Mouse (Mus musculus): ENCODE data around the gene Wbp11.
"Not testable (repeated sequence)": the region's sequence is repeated elsewhere in the genome, so short reads cannot be mapped to it uniquely, and the experiment has no call there.

Wbp11 gene

DNA sequence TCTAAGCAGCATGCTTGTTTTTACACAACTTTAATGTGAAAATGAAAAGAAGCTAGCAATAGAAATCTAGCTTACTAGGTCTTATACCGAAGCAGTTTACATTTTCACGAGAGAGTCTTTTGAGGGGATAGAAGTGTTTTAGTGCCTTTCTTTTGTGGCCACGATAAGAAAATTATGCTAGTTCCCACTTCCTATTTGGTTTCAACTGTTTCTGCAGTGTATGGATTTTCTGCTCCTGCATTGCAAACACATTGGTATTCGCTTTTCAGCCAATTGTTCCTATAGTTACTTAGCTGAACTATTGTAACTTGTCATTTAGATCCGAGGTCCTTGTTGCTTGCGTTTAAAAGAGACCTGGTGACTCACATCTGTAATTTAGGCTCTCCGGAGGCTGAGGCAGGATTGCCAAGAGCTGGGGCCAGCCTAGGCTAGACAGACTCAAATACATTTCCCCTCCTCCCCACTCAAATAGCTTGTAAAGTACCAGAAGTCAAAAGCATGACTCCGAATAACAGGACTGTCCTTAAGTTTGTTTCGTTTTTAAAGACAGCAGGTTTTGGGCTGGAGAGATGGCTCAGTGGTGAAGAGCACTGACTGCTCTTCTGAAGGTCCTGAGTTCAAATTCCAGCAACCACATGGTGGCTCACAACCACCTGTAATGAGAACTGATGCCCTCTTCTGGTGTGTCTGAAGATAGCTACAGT is 23.2 kb downstream of the Wbp11 start:
- no peak for DNase-seq (ENCODE audit: inconsistent age in 2 of 2, low spot score in 1 of 2)

DNA sequence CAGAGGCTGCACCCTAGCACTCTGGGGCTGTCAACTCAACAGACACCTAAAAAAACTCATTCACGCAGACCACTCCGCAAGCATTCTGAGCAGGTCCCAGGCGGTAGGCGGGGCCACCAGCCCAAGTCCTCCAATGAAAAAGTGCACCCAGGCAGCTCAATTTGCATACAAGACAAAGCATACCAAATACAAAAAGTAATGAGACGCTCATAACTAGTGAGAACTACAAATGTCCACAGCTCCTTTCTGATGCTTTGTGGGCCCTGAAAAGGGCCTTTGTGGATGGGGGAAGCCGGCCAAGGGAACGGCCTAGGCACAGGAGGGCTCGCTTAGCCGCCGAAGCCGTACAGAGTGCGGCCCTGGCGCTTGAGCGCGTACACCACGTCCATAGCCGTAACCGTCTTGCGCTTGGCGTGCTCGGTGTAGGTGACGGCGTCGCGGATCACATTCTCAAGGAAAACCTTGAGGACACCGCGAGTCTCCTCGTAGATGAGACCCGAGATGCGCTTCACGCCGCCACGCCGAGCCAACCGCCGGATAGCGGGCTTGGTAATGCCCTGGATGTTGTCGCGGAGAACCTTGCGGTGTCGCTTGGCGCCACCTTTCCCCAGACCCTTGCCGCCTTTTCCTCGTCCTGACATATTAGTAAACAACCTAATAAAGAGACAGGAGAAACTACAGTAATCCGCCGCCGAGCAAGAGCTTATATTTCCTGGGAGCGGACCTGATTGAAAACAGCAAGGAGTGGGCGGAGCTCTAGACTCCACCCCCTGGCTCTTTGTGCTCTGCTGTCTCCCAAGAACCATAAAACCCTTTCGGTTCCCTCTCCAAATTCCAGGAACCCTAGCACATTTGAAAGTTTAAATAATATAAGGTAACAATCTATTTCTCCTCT is 24.0 kb downstream of the Wbp11 start, which contains the start of gene Hist4h4:
Gene Hist4h4 (minus strand): TSS at position 677 of the 895 bp plus-strand sequence.
- DNase-seq (ENCODE audit: inconsistent age in 2 of 2, low spot score in 1 of 2): peak; percentile 94 to 99

DNA sequence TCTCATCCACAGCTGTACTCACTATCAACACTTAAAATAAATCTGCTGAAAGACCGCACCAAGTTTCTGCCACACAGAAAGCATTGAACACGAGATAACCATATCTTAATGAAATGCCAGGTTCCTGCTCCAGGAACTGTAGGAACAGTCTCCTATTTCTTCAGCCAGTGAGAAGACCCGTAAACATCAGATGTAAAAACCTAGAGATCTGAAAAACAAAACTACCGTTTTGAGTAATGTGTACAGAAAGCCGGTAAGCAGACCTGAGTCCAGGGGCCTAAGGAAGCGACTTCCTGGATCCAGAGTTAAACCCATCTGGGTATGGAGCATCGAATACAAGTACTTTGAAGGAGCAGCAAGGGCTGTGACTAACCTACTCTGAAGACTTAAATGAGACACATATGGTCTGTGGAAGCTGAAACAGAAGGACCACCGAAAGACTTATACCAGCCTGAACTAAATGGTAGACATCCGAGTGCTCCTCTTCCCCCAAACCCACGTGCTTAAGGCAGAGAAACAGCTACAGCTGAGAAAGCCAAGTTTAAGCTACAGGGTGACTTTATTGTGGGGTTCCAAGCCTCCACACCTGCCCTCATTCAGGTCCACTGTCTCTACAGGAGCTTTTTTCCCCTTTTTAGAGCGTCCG is 24.8 kb downstream of the Wbp11 start:
- DNase-seq (ENCODE audit: inconsistent age in 2 of 2, low spot score in 1 of 2): no peak

DNA sequence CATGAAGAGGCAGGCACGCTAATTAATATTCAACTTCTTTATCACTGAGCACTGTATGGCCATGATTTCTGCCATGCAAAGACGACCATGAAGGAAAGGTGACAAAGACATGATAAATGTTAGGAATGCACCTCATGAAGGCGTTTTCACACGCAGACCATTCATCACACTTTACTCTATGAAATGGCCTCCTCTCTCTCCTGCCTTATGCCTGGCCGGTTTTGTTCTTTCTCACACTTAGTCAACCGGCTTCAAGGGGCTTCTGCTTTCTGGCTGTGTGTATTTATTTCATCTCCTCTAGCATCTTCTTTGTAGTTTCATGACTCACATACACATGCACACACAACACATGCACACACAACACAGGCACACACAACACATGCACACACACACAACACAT is 26.8 kb downstream of the Wbp11 start:
- DNase-seq (ENCODE audit: inconsistent age in 2 of 2, low spot score in 1 of 2): no peak

DNA sequence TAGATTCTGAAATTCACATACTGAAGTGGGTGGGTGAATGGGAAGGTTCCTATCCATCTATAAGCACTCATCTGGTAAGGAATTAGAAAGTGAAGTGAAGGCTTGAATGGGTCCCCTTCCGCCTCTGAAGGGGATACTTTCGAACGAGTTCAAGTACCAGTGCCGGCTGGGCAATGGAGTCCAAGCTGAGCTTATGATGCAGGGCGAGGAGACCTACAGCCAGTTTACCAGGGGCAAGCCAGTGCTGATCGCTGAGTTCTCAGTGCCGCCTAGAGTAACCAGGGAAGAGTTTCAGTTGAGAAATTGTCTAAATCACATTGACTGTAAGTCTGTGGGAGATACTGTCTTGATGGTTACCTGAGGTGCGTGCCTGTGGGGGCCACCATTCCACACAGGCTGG is 27.3 kb downstream of the Wbp11 start:
- no peak for DNase-seq (ENCODE audit: inconsistent age in 2 of 2, low spot score in 1 of 2)

DNA sequence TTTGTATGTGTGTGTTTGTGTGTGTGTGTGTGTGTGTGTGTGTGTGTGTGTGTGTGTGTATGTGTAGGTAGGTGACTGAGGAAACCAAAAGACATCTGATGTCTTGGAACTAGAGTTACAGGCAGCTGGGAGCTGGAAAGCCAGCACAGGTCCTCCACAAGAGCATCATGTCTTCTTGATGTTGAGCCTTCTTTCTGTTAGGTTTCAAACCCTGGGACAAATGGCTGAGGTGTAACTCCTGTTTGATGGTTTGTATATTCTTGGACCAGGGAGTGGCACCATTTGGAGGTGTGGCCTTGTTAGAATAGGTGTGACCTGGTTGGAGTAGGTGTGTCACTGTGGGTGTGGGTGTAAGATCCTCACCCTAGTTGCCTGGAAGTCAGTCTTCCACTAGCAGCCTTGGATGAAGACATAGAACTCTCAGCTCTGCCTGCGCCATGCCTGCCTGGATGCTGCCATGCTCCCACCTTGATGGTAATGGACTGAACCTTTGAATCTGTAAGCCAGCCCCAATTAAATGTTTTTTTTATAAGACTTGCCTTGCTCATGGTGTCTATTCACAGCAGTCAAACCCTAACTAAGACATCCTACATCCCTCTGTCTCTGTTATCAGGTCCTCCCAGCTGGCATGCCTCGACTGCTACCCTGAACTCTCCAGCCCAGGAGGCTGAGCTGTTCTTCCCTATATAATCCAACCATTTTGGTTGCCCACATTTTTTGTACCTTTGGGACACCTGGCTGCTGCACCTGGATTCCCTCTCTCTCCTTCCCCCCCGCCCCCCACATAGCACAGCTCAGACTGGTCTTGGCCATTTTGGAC is 29.9 kb downstream of the Wbp11 start:
- not testable (repeated sequence) for DNase-seq (ENCODE audit: inconsistent age in 2 of 2, low spot score in 1 of 2)

DNA sequence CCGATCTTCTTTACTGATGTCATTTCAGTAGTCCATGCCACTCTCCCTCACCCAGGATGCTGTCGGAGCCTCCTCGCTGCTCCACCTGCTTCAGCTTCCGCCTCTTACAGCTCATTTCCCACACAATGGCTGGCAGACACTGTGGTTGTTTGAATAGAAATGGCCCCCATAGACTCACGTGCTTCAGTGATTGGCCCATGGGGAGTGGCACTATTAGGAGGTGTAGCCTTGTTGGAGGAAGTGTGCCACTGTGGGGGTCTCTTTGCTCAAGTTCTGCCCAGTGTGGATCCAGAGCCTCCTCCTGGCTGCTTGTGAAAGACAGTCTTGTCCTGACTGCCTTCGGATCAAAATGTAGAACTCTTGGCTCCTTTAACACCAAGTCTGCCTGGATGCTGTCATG is 32.2 kb downstream of the Wbp11 start:
- DNase-seq (ENCODE audit: inconsistent age in 2 of 2, low spot score in 1 of 2): no peak

DNA sequence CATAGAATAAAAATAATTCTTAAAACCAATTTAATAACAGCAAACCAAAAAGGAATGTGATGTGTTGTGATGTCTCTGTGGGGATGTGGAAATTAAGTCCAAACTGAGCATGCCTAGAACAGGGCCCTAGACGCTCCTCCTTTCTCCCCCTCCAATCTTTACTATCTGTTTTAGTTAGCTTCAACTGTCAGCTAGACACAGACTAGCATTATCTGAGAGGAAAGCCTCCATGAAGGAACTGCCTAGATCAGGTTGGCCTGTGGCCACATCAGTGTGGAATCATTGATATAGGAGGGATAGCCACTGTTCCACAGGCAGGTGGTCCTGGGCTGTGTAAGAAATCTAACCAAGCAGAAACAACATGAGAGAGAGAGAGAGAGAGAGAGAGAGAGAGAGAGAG is 32.9 kb downstream of the Wbp11 start:
- no peak for DNase-seq (ENCODE audit: inconsistent age in 2 of 2, low spot score in 1 of 2)

DNA sequence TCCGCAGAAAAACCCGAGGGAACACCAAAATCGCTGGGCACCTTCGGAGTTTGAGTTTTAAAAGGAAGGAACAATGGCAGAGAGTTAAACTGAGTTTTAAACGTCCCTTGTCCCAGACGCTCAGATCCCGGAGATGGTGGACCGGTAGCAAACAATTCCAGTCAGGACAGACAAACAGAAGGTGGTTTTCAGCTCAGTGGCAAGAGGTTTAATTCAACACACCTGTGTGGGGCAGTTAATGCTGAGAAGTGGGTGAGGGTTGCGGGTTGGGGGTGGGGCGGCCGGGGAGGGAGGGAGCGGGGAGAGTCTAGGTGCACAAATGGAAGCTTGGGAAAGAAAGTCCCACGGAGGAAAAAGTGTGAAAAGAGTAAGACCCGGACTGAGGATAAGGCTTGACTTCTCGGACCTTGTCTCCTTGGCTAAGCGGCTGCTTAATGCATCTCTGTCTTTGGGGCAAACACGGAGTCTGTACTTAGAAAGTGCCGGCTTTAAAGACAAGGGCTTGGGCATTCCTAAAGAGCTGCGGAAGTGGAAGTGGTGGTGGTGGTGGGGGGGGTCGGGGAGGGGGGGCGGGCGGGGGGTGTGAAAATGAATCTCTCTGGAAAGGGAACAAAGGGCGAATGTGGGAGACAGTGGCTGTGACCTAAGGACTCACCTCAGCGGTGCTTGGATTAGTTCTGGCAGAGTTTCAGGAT is 34.1 kb downstream of the Wbp11 start:
- DNase-seq (ENCODE audit: inconsistent age in 2 of 2, low spot score in 1 of 2): no peak

DNA sequence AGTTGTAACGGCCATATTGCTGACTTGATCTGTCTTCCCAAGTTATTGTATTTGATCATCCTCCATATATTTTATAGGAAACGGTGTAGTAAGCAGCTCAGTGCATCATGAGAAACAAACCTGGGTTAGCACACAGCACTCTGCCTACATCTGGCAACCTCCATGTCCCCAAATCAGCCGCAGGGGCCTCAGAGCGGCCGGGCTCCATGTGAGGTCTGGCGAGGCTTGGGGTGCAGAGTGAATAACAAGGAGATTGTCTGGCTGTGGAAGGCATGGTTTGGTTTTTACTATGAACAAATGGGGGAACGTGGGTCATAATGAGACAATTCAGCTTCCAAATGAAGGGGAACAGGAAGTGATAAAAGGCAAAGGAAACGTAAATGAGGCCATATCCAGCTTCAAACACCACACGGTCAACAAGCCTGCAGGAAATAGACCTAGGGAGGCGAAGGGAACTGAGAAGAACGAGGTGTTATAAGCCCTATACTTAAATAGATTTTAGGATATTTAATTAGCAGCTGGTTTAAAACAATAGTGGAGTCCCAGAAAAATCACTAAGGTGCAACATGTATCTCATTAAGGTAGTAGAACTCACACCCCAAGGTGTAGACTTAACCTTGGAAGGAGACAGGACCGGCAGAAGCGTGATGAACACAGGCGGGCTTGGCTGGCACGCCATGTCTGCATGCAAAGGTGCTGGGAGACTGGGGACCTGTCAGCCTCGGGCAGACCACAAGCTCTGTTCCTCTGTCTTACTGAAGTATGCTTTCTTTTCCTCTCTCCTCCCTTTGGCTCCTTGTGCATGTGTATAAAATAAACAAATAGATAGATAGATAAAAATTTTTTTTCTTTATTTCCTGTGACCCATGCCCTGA is 34.9 kb downstream of the Wbp11 start:
- no peak for DNase-seq (ENCODE audit: inconsistent age in 2 of 2, low spot score in 1 of 2)

DNA sequence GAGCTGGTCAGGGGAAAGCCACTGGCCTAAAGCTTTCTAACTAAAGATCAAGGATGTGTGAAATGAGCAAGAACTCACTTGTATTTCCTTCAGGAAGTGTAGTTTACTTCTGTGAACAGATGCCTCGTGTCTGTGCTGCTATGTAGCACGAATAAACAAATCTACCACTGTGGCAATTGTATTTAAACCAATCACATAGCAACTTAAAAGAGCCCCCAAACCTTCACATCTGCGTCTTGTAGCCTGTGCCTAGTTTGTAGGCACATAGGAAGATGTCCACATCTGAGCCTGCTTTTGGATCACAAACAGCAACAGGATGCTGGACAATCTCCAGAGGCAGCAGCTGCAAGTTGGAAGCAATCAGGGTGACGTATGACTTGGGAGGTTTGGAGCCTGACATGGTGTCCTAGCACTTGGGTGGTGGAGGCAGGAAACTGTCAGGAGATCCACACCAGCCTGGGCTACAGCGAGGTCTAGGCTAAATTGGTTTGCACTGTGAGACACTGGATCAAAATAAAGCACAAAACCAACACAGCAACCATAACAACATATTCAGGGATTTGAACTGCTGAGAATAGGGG is 38.6 kb downstream of the Wbp11 start:
- peak in 1 of 2 experiments; percentile 27 for DNase-seq (ENCODE audit: inconsistent age in 2 of 2, low spot score in 1 of 2)

DNA sequence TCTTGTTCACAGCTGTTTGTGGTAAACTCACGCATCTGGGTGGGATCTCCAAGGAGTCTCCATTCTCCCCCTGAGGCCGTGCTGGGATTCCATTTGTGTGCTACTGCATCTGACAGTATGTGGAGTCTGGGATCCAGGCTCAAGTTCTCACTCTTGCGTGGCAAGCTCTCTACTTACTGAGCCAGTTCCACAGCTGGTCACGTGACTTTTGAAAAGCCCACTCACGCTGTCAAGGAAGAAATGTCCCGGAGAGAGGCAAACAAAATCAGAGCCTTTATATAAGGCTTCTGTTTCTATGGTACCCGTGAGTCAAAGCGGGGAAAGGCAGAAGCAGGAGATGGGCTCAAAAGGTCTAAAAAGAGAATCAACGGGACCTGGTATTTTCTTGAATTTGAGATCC is 45.3 kb downstream of the Wbp11 start:
- DNase-seq (ENCODE audit: inconsistent age in 2 of 2, low spot score in 1 of 2): no peak

DNA sequence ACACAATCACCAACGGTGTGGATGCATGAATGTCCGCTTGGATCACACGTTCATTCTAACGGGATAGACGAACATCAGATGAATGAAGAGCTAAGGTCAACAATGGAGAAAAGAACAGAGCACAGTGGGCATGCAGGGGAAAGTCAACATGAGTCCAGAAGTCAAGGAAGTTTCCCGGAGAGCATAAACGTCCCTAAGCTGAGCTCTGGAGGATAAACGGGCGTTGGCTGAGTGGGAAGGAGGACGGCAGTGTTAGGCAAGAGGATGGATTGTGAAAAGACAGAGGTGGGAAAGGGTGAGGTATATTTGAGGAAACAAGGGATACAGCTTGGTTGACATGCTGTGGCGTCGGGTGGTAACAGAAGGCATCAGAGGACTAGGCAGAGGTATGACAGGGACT is 45.9 kb downstream of the Wbp11 start:
- DNase-seq (ENCODE audit: inconsistent age in 2 of 2, low spot score in 1 of 2): no peak

DNA sequence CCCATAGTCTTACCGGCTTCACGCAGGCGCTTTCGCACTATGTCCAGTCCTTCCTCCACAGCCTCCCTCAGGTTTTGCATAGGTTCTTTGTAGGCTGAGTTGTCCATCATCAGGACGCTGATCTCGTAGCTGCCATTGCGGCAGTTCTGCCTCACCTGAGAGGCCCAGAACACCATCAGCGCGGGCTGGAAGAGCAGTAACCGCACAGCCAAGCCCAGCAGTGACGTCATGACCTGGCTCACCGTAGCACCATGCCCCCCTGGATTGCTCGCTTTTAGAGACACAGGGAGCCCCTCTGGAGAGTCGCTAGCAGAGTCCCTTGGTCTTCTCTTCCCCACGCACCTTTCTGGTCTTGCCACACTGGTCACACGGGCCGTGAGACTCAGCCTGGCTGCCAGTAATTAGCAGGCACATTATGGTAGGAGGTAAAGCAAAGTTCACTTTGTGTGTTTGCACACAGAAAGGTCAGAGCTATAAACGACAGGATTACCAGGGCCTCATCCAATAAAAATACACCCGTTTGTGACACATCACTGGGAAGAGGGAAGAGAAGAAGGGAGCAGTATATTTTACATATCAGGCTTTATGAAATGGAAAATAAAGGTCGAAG is 46.6 kb downstream of the Wbp11 start, which contains the start of gene Gucy2c:
Gene Gucy2c (minus strand): TSS at position 389 of the 610 bp plus-strand sequence.
- DNase-seq (ENCODE audit: inconsistent age in 2 of 2, low spot score in 1 of 2): no peak

DNA sequence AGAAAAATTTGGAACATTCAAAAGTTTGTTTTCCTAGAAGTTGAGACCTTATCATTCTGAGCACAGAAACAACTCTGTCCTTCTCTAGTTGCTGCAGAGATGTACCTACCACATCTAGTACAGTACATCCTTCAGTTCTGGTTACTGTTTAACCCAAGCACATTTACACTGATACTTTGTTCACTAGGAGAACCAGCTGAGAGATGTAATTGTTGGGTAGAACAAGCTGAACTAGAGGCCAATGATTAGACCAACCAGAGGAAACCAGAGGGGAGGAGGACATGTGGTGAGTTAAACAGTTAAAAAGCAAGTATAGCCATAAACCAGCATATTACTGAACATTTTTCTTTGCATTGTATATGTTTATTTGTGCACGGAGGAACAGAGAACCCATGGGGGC is 51.6 kb downstream of the Wbp11 start:
- no peak for DNase-seq (ENCODE audit: inconsistent age in 2 of 2, low spot score in 1 of 2)

DNA sequence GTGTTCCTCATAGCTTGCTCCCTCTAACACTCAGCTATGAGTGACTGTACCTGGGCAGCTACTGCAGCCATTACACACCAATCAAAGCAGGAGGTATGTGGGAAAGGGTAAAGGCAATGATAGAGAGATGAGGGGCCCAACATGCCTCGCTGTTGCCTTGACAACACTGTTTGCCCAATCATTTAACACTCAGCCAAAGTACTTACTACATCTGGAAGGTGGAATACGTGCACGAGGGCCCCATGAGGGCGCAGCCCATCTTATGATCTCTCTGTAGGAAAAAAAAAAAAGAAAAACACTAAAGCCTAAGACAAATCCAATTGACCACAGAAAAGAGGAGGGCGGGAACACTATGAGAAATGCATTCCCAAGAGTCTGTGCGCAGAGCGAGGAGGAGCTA is 58.2 kb downstream of the Wbp11 start:
- DNase-seq (ENCODE audit: inconsistent age in 2 of 2, low spot score in 1 of 2): no peak

DNA sequence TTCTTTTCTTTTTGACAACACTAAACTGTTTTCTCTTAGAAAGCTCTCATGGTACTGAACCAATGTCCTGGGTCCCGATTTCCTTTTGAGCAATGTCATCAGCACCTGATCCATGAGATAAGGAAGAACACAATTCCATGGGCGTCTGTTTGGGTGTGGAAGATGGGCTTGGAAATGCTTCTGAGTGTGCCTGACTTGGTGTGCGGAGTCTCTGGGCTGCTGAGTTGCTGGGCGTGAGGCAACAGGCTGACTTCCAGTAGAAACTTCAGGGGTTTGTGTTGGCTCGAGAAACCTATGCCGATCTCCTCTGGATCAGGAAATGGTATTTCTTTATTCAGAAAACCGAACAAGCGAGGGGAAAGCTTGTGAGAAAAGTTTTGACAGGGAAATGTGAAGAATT is 58.9 kb downstream of the Wbp11 start:
- no peak for DNase-seq (ENCODE audit: inconsistent age in 2 of 2, low spot score in 1 of 2)

DNA sequence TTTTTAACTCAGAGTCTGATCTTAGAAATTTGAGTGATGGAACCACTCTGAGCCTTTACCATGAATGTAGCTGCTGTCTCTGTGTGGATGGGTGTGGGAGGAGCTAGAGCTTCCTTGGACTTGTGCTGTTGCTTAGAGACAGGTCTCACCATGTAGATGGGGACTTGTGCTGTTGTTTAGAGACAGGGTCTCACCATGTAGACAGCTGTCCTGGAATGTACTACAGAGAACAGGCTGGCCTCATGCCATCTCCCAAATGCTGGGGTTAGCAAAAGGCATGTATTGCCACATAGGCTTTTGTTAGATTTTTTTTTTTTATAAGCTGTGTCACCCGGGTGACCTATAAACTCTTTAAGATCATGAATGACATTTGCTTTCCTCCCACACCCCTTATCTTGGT is 64.1 kb downstream of the Wbp11 start:
- DNase-seq (ENCODE audit: inconsistent age in 2 of 2, low spot score in 1 of 2): no peak
